Mouse (Mus musculus): Measurements from ENCODE around the gene Wdr26. TPM values are rescaled to one million over a fixed set of nuclear protein-coding genes. Genes with fewer than 3 reads are reported as not detected.

The Wdr26 gene
- 34.3 and 40.5 TPM in 2 replicates for polyA plus RNA-seq (2014; fragmentation: Nextera tagmentation; extraction: Ambion mirVana)

DNA sequence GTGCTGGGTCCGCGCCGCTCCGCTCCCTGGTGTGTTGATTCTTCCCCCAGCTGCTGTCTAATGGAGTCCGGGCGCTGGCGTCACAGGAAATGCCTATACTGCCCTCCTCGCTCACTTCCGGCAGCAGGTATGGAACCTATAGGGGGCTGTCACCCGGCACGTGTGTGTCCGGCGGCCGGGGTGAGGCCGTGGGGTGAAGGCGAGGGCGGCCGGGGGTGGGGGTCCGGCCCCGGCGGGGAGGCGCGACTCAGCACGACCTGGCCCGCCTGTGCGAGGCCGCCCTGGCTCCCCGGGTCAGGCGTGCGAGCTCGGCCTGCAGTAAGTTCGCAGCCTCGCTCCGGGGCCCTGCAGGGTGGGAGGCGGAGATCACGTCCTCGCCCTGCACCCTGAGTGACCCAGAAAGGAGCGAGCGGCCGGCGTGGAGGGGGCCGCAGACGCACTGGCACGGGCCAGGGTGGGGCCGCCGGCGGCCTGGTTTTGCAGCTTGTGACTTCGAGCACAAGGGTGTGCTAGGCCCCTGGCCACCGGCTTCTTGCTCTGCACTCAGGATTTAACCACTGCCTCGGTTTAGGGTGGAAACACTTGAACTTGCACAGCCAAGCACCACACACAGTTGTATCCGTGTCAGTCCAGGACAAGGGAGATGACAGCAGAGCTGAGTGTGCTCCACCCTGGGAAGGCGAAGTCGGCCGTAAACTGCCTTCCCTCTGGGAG lies at the start of gene Wdr26:
TSS of gene Wdr26 (minus strand) at position 82 of the 714 bp plus-strand sequence.
- 2% methylated on average over 51 of the region's 54 CpGs for WGBS
- H3K27ac ChIP-seq (replicated peaks; ENCODE audit: low read depth, low read length), result peak within 1 kb of the TSS; percentile 83
- DNase-seq (ENCODE audit: low spot score), result peak; percentile 88
- H3K4me2 ChIP-seq (ENCODE audit: low read depth, severe bottlenecking), result peak within 1 kb of the TSS; percentile 91
- H3K9ac ChIP-seq (ENCODE audit: low read length), result peak within 1 kb of the TSS; percentile 92
- H3K9me3 ChIP-seq (ENCODE audit: control insufficient read depth, low read length), result no peaks in the 10 kb centered on the region
- ATAC-seq (ENCODE audit: insufficient number of reproducible peaks, low FRiP score, low TSS enrichment, low read depth), result peak; percentile 89
- peak within 1 kb of the TSS; percentile 84 for H3K4me3 ChIP-seq (ENCODE audit: low read depth, low read length)
- peaks cover 2% of the 10 kb centered on the region; the same call in 1 of the 2 replicates for H3K36me3 ChIP-seq (ENCODE audit: control insufficient read depth, insufficient read depth, low read length)
- H3K27me3 ChIP-seq (ENCODE audit: control insufficient read depth, insufficient read depth, low read length), result no peaks in the 10 kb centered on the region
- peaks cover 7% of the 10 kb centered on the region; the same call in 1 of the 2 replicates for H3K4me1 ChIP-seq (ENCODE audit: control insufficient read depth, insufficient read depth, low read length)

DNA sequence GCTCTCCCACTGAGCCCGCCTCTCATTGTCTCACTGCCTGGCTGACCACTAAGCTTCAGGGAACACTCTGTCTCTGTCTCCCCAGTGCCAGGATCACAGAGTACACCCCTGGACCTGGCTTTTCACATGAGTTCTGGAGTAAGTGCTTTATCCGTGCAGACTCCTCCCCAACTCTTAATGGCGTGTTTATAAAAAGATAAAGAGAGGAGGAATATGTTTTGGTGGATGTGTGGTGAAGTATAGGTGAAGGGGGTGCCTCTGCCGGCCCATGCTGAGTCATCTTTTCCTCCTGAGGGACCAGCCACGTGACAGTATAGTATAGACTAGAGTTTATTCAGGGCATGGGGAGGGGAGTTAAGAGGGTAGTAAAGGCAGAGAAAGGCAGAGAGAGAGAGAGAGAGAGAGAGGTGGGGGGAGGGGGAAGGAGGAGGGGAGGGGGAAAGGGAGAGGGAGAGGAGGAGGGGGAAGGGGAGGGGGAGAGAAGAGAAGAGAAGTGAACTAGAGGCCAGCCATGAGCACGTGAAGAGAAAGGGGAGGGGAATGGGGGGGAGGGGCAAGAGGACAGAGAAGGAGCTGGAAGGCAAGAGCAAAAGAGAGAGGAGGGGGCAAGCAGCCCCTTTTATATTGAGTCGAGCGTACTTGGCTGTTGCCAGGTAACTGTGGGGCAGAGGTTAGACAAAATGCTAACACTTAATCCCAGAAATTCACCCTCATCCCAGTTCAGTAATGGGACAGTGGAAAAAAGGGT lies 49.3 kb upstream of the Wdr26 start:
- Histone ChIP-seq H3K27me3 (ENCODE audit: control insufficient read depth, insufficient read depth, low read length) (no peaks in the 10 kb centered on the region), H3K4me1 (ENCODE audit: control insufficient read depth, insufficient read depth, low read length) (peaks cover 27% of the 10 kb centered on the region), H3K36me3 (ENCODE audit: control insufficient read depth, insufficient read depth, low read length) (no peaks in the 10 kb centered on the region), H3K27ac (replicated peaks; ENCODE audit: low read depth, low read length) (no peak overlapping the region), H3K4me2 (ENCODE audit: low read depth, severe bottlenecking) (no peak overlapping the region), H3K9me3 (ENCODE audit: control insufficient read depth, low read length) (no peaks in the 10 kb centered on the region; the same call in 1 of the 2 replicates), H3K4me3 (ENCODE audit: low read depth, low read length) (no peak overlapping the region), H3K9ac (ENCODE audit: low read length) (no peak overlapping the region)
- WGBS, result 45% methylated on average over 8 of the region's 8 CpGs
- DNase-seq (ENCODE audit: low spot score) (no peak), ATAC-seq (ENCODE audit: insufficient number of reproducible peaks, low FRiP score, low TSS enrichment, low read depth) (no peak)

DNA sequence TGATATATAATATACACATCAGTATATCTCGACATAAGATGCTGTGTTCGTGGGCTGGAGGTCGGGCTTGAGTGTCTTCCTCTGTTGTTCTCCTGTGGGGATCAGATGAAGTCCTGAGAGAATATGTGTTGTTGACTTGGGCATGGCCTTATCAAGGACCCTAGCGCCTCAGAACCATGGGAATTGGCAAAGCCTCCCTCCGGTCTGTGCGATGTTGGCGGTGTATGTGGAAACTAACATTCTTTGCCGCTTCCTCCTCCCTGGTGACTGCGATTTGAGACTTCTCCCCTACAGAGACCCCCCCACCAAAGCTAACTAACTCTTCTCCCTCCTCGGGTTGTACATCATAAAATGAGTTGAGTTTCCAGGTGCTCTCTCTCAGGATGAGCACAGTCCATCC lies 48.6 kb upstream of the Wdr26 start:
- Histone ChIP-seq H3K27ac (replicated peaks; ENCODE audit: low read depth, low read length) (no peak overlapping the region), H3K4me3 (ENCODE audit: low read depth, low read length) (no peak overlapping the region), H3K27me3 (ENCODE audit: control insufficient read depth, insufficient read depth, low read length) (no peaks in the 10 kb centered on the region), H3K4me2 (ENCODE audit: low read depth, severe bottlenecking) (no peak overlapping the region), H3K9ac (ENCODE audit: low read length) (no peak overlapping the region), H3K4me1 (ENCODE audit: control insufficient read depth, insufficient read depth, low read length) (peaks cover 29% of the 10 kb centered on the region), H3K36me3 (ENCODE audit: control insufficient read depth, insufficient read depth, low read length) (no peaks in the 10 kb centered on the region), H3K9me3 (ENCODE audit: control insufficient read depth, low read length) (no peaks in the 10 kb centered on the region; the same call in 1 of the 2 replicates)
- WGBS, result 92% methylated on average over 10 of the region's 10 CpGs
- DNase-seq (ENCODE audit: low spot score) (no peak), ATAC-seq (ENCODE audit: insufficient number of reproducible peaks, low FRiP score, low TSS enrichment, low read depth) (no peak)

DNA sequence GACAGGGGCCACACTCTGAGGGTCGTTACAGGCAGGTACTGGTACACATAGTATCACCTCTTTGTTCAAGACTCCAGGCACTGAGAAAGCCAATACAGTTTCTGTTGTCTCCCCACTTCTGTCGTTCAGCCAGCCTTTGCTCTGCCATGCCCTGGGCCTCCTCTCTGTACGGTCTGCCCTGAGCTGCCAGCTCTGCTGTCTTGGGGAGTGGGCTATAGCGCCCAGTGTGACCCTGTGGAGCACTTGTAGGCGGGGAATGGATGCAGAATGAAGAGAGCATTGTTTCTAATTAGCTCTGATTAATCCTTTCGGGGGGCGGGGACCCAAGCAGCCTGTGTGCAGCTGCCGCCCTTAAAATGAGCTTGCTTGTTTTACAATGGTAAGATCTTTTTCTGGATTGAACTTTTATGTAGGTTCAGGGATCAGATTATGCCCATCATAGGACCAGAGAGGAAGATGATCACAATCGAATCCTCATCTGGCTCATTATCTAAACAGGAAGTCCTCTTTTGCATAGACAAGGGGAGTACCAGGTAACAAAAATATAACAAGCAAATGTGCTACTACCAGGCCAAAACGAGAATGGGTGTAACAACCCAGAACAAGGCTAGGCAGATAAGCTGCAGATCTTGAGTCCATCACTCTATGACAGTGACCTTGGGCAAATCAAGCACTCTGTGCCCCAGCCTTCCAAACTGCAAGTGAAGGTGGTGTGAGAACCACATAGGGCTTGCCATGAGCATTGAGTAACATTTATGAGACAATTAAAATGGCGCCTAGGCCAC lies 48.0 kb upstream of the Wdr26 start:
- no peak for DNase-seq (ENCODE audit: low spot score)
- Histone ChIP-seq H3K36me3 (ENCODE audit: control insufficient read depth, insufficient read depth, low read length) (no peaks in the 10 kb centered on the region), H3K9me3 (ENCODE audit: control insufficient read depth, low read length) (no peaks in the 10 kb centered on the region; the same call in 1 of the 2 replicates), H3K27me3 (ENCODE audit: control insufficient read depth, insufficient read depth, low read length) (no peaks in the 10 kb centered on the region), H3K4me2 (ENCODE audit: low read depth, severe bottlenecking) (no peak overlapping the region), H3K4me1 (ENCODE audit: control insufficient read depth, insufficient read depth, low read length) (peaks cover 29% of the 10 kb centered on the region), H3K4me3 (ENCODE audit: low read depth, low read length) (no peak overlapping the region), H3K27ac (replicated peaks; ENCODE audit: low read depth, low read length) (no peak overlapping the region), H3K9ac (ENCODE audit: low read length) (no peak overlapping the region)
- WGBS, result 44% methylated on average over 11 of the region's 11 CpGs
- ATAC-seq (ENCODE audit: insufficient number of reproducible peaks, low FRiP score, low TSS enrichment, low read depth), result no peak

DNA sequence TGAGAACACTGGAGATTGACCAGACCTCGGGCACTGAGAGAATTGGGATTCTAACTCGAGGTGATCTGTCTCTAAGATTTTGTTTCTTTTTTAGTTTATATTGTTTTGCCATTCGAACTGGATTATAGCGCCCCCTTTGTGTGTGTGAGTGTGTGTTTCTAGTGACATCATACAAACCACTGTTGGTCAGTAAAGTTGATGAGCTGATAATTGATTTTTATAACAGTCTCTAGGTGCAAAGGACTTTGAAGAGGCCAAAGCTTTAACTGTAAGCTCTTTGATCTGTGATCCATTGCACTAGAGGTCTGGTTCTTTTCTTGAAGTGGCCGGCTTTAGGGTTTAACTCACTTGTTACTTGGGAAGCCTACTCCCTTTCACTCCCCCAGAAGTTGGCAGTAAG lies 47.3 kb upstream of the Wdr26 start:
- Histone ChIP-seq H3K4me1 (ENCODE audit: control insufficient read depth, insufficient read depth, low read length) (peaks cover 29% of the 10 kb centered on the region), H3K27ac (replicated peaks; ENCODE audit: low read depth, low read length) (no peak overlapping the region), H3K27me3 (ENCODE audit: control insufficient read depth, insufficient read depth, low read length) (no peaks in the 10 kb centered on the region), H3K9me3 (ENCODE audit: control insufficient read depth, low read length) (no peaks in the 10 kb centered on the region; the same call in 1 of the 2 replicates), H3K36me3 (ENCODE audit: control insufficient read depth, insufficient read depth, low read length) (no peaks in the 10 kb centered on the region), H3K9ac (ENCODE audit: low read length) (no peak overlapping the region), H3K4me3 (ENCODE audit: low read depth, low read length) (no peak overlapping the region), H3K4me2 (ENCODE audit: low read depth, severe bottlenecking) (no peak overlapping the region)
- 45% methylated on average over 5 of the region's 5 CpGs for WGBS
- ATAC-seq (ENCODE audit: insufficient number of reproducible peaks, low FRiP score, low TSS enrichment, low read depth) (no peak), DNase-seq (ENCODE audit: low spot score) (no peak)

DNA sequence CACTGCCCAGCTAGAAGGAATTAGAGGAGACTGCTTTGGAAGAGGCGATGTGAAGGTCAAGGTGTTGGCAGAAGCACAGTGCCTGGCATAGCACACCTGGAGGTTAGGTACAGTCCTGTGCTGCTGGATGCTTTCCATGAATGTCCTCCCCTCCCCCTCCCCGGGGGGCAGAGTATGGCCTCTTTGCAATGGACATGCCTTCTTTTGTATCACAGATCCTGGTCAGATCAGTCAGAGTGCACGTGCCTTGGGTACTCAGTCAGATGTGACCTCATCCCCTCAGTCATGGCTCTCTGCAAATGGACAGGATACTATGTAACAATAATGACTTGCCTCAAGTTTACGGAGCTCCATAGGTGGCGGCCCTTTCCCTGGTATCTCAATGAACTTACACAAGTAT lies 46.8 kb upstream of the Wdr26 start:
- H3K4me3 ChIP-seq (ENCODE audit: low read depth, low read length), result no peak overlapping the region
- no peak overlapping the region for H3K27ac ChIP-seq (replicated peaks; ENCODE audit: low read depth, low read length)
- H3K36me3 ChIP-seq (ENCODE audit: control insufficient read depth, insufficient read depth, low read length), result no peaks in the 10 kb centered on the region
- peaks cover 29% of the 10 kb centered on the region for H3K4me1 ChIP-seq (ENCODE audit: control insufficient read depth, insufficient read depth, low read length)
- H3K27me3 ChIP-seq (ENCODE audit: control insufficient read depth, insufficient read depth, low read length), result no peaks in the 10 kb centered on the region
- DNase-seq (ENCODE audit: low spot score) (no peak), ATAC-seq (ENCODE audit: insufficient number of reproducible peaks, low FRiP score, low TSS enrichment, low read depth) (no peak)
- WGBS, result 77% methylated on average over 5 of the region's 5 CpGs
- no peaks in the 10 kb centered on the region; the same call in 1 of the 2 replicates for H3K9me3 ChIP-seq (ENCODE audit: control insufficient read depth, low read length)
- no peak overlapping the region for H3K9ac ChIP-seq (ENCODE audit: low read length)
- H3K4me2 ChIP-seq (ENCODE audit: low read depth, severe bottlenecking), result no peak overlapping the region

DNA sequence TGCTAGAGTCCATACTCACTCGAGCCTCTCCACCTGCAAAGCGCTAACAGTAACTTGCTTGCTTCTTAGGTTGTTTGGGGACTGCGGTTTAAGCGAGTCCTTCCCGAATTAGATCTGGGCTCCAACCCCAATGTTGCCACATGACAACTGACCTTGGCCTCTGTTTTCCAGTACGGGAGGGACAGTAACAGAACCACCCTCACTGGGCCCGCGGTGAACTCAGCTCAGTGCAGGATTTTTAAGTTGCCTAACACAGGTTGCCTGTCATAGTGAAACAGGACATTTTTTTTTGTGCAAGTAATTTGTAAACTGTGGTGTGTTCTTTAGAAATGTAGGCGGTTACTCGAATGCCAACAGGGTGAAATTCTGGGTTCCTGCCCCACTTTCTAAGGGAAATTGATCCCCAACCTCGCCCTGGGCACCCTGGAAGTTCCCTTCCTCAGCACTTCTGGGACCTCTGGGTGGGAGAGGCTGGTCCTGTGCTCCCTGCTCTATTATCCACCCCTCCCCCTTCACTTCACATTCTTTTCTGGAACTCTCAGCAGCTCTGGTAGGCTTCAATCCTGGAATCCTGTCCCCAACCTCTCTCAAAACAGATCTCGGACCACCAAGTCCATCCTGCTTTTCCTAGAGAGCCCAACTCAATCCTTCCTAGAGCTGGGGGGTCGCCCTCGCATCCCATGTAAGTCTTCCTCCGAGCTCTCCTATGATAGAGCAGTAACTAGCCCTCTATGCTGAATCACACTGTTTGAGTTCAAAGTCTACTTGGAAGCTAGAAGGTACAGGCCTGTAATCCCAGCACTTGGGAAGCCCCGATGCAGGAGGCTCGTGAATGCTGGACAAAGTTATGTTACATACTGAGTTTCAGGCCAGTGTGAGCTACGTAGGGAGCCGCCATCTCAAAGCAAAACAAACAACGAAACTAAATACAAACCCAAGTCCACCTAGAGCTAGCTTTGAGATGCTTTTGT lies 46.1 kb upstream of the Wdr26 start:
- no peaks in the 10 kb centered on the region for H3K9me3 ChIP-seq (ENCODE audit: control insufficient read depth, low read length)
- DNase-seq (ENCODE audit: low spot score) (no peak), ATAC-seq (ENCODE audit: insufficient number of reproducible peaks, low FRiP score, low TSS enrichment, low read depth) (no peak; the same call in 1 of the 2 replicates)
- H3K4me1 ChIP-seq (ENCODE audit: control insufficient read depth, insufficient read depth, low read length), result peaks cover 29% of the 10 kb centered on the region
- no peaks in the 10 kb centered on the region for H3K36me3 ChIP-seq (ENCODE audit: control insufficient read depth, insufficient read depth, low read length)
- no peaks in the 10 kb centered on the region for H3K27me3 ChIP-seq (ENCODE audit: control insufficient read depth, insufficient read depth, low read length)
- no peak overlapping the region for H3K9ac ChIP-seq (ENCODE audit: low read length)
- no peak overlapping the region for H3K4me2 ChIP-seq (ENCODE audit: low read depth, severe bottlenecking)
- no peak overlapping the region for H3K4me3 ChIP-seq (ENCODE audit: low read depth, low read length)
- 67% methylated on average over 20 of the region's 20 CpGs for WGBS
- H3K27ac ChIP-seq (replicated peaks; ENCODE audit: low read depth, low read length), result no peak overlapping the region

All from limb, embryonic 11.5 days (tissue).